Mouse (Mus musculus): ENCODE data around the gene Pgm1. TPM values are rescaled to one million over a fixed set of nuclear protein-coding genes. Genes with fewer than 3 reads are reported as not detected.

Pgm1 gene
- polyA plus RNA-seq, 1 experiment from 2014 or later, result 52.9 TPM

DNA sequence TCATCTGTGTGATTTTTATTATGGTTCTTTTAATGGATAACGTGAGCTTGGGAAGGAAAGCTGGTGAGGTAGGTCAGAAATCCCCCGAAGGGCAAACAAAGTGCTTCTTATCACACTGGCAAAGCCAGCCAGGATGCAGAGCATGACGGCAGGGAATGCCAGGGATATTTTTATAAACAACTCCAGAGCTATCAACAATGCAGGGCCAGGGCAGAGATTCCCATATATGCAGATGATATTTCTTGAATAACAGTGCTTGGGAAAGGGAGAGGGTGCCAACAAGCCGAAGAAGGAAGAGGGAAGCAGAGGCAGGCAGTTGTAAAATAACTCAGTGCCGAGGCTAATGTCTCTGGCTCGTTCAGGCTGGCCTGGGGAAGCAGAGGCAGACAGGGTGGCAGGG is 102.1 kb downstream of the Pgm1 start:
- Histone ChIP-seq H3K36me3 (ENCODE audit: insufficient read depth) (no peaks in the 10 kb centered on the region), H3K4me2 (no peak overlapping the region), H3K4me1 (ENCODE audit: insufficient read depth) (no peaks in the 10 kb centered on the region; the same call in 1 of the 2 replicates), H3K9me3 (ENCODE audit: low read depth, low read length) (no peaks in the 10 kb centered on the region), H3K27ac (ENCODE audit: low read depth) (no peak overlapping the region), H3K27me3 (ENCODE audit: insufficient read depth, low read length) (no peaks in the 10 kb centered on the region), H3K4me3 (ENCODE audit: low read depth, low read length) (no peak overlapping the region), H3K9ac (no peak overlapping the region)
- no peak for DNase-seq
- 45% methylated on average over 6 of the region's 6 CpGs for WGBS
- no peak for ATAC-seq (ENCODE audit: insufficient read depth)
- no peak for TF ChIP-seq CTCF (IDR thresholded peaks at IDR 0.05; ENCODE audit: low read depth)

- no peaks in the 10 kb centered on the region for H3K27me3 ChIP-seq (ENCODE audit: insufficient read depth, low read length)
- no peak overlapping the region for H3K27ac ChIP-seq (ENCODE audit: low read depth)
- no peak overlapping the region for H3K9ac ChIP-seq
- 94% methylated on average over 7 of the region's 7 CpGs for WGBS
- H3K4me2 ChIP-seq, result no peak overlapping the region
- DNase-seq (no peak), ATAC-seq (ENCODE audit: insufficient read depth) (no peak)
- H3K9me3 ChIP-seq (ENCODE audit: low read depth, low read length), result no peaks in the 10 kb centered on the region
- no peaks in the 10 kb centered on the region; the same call in 1 of the 2 replicates for H3K4me1 ChIP-seq (ENCODE audit: insufficient read depth)
- no peak for TF ChIP-seq CTCF (IDR thresholded peaks at IDR 0.05; ENCODE audit: low read depth)
- no peak overlapping the region for H3K4me3 ChIP-seq (ENCODE audit: low read depth, low read length)
- H3K36me3 ChIP-seq (ENCODE audit: insufficient read depth), result no peaks in the 10 kb centered on the region
Observed at GRCm38 (mm10) chr4:100032608-100033007, 103.4 kb downstream of the Pgm1 start.

DNA sequence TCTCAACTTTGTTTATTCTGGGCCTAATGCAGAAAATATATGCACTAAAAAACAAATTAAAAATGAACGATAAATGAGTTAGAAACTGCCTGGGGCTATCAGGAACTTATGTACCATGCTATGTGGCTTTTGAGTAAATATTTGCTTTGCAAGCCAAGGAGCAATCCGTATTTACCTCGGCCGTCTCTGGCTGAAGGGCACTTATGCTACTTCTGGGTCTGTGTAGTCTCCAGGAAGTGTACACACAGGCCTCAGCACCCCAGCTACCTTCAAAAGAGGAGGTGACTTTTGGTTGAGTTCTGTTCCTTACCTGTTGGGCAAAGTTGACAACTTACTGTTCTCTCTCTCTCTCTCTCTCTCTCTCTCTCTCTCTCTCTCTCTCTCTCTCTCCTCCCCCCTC is 104.7 kb downstream of the Pgm1 start:
- WGBS, result 69% methylated on average over 4 of the region's 4 CpGs
- Histone ChIP-seq H3K4me1 (ENCODE audit: insufficient read depth) (peaks cover 3% of the 10 kb centered on the region; the same call in 1 of the 2 replicates), H3K4me3 (ENCODE audit: low read depth, low read length) (no peak overlapping the region), H3K9ac (no peak overlapping the region), H3K27me3 (ENCODE audit: insufficient read depth, low read length) (no peaks in the 10 kb centered on the region), H3K36me3 (ENCODE audit: insufficient read depth) (no peaks in the 10 kb centered on the region), H3K9me3 (ENCODE audit: low read depth, low read length) (no peaks in the 10 kb centered on the region), H3K27ac (ENCODE audit: low read depth) (no peak overlapping the region), H3K4me2 (no peak overlapping the region)
- no peak for ATAC-seq (ENCODE audit: insufficient read depth)
- DNase-seq, result peak; percentile 23
- TF ChIP-seq CTCF (IDR thresholded peaks at IDR 0.05; ENCODE audit: low read depth), result no peak

DNA sequence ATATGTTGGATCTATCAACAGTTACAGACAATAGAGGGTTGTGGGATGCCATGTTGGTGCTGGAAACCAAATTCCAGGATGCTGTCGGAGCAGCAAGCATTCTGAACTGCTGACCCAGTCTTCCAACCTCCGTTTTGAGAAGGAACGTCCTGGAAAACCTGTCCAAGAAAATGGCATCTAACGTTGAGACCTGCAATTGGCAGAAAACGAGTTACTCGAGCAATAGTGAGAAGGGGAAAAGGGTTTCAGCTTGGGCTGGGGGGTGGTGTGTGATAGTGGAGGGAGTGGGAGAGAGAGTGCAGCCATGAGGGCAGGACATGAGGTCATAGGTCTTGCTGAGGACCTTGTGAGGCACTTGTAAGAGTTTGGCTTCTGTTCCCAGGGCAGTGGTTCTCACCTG is 105.8 kb downstream of the Pgm1 start:
- Histone ChIP-seq H3K4me3 (ENCODE audit: low read depth, low read length) (no peak overlapping the region), H3K4me2 (no peak overlapping the region), H3K9me3 (ENCODE audit: low read depth, low read length) (no peaks in the 10 kb centered on the region), H3K27ac (ENCODE audit: low read depth) (no peak overlapping the region), H3K9ac (no peak overlapping the region), H3K4me1 (ENCODE audit: insufficient read depth) (peaks cover 3% of the 10 kb centered on the region; the same call in 1 of the 2 replicates), H3K36me3 (ENCODE audit: insufficient read depth) (no peaks in the 10 kb centered on the region), H3K27me3 (ENCODE audit: insufficient read depth, low read length) (no peaks in the 10 kb centered on the region)
- WGBS, result 70% methylated on average over 6 of the region's 6 CpGs
- no peak for ATAC-seq (ENCODE audit: insufficient read depth)
- TF ChIP-seq CTCF (IDR thresholded peaks at IDR 0.05; ENCODE audit: low read depth), result no peak
- DNase-seq, result no peak

DNA sequence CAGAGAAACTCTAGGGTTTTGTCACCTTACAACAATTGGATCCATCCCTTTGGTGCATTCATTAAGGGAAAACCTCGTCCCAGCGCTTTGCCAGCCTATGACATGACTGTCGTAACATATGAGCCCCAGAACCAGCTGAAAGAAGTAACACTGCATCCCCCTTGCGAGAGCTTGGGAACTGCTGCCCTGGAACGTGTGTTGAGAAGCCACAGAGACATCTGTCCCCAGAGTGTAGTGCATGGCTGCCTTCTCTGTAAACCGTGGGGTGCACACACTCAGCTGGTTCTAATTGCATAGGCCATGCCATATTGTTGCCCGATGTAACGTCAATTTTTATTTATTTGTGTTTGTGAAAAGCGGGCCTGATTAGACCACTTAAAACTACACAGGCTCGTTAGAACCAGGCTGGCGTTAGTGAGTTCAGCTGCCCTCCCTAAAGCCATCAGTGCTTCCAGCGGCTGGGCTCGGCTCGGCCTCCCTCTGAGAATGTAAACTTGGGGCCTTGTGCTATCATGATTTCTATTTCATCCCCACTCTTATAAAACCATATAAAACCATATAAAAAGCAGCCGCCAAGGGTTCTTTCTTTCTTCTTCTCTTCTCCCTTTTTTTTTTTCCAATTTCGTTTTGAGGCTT is 106.8 kb downstream of the Pgm1 start:
- Histone ChIP-seq H3K4me1 (ENCODE audit: insufficient read depth) (peaks cover 3% of the 10 kb centered on the region; the same call in 1 of the 2 replicates), H3K36me3 (ENCODE audit: insufficient read depth) (no peaks in the 10 kb centered on the region), H3K27me3 (ENCODE audit: insufficient read depth, low read length) (no peaks in the 10 kb centered on the region), H3K4me3 (ENCODE audit: low read depth, low read length) (no peak overlapping the region), H3K9ac (no peak overlapping the region), H3K9me3 (ENCODE audit: low read depth, low read length) (no peaks in the 10 kb centered on the region), H3K27ac (ENCODE audit: low read depth) (no peak overlapping the region), H3K4me2 (no peak overlapping the region)
- DNase-seq (peak; percentile 50), ATAC-seq (ENCODE audit: insufficient read depth) (peak; percentile 52; the same call in 1 of the 2 replicates)
- WGBS, result 39% methylated on average over 16 of the region's 16 CpGs
- no peak for TF ChIP-seq CTCF (IDR thresholded peaks at IDR 0.05; ENCODE audit: low read depth)

Other genes starting within 250 kb of the Pgm1 start
- gene Alg6, start 213.8 kb upstream of the Pgm1 start, polyA plus RNA-seq (2014; fragmentation: Nextera tagmentation; extraction: Ambion mirVana), result 23.0 and 24.1 TPM in 2 replicates
- 25.6 and 27.3 TPM in 2 replicates for gene Efcab7, start 100.2 kb upstream of the Pgm1 start, polyA plus RNA-seq (2014; fragmentation: Nextera tagmentation; extraction: Ambion mirVana)
- gene Itgb3bp, start 399 bp downstream of the Pgm1 start, polyA plus RNA-seq (2014; fragmentation: Nextera tagmentation; extraction: Ambion mirVana), result 39.0 and 41.6 TPM in 2 replicates
- 23.4 and 23.8 TPM in 2 replicates for gene Ror1, start 166.4 kb downstream of the Pgm1 start, polyA plus RNA-seq (2014; fragmentation: Nextera tagmentation; extraction: Ambion mirVana)

All from lung, embryonic 14.5 days (tissue).